Mouse (Mus musculus) c-Kit-positive CD71-positive TER-119-negative erythroid progenitor cells, embryonic 14.5 days (primary cell): ENCODE measurements around the gene Fam111a.

ENCODE experiments used
- DNase-seq: peaks from one replicate; pipeline ENCODE4 v3.0.0-alpha.2; 2013; ENCODE audit warnings: low read depth

The Fam111a gene

DNA sequence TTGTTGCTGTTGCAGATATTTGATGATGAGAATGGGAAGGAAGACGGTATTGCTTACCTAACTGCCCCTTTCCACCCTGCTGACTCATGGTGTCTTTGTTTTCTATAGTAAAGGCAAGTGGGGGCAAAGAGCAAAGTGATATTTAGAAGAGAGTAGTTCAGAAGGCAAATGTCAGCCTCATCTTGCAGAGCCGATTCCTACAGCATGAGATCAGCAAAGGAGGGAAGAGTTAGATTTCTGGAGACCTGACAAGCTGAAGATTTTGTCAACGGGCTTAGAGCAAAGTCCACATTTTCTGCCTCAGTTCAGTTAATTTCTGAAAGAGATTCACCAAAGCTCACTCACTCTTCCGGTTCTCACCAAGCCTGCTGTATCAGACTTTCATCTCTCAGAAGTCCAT, 87.6 kb downstream of the Fam111a start, which contains the start of gene Glyat:
Gene Glyat (plus strand): TSS at position 133 of the 400 bp plus-strand sequence.
- DNase-seq, result no peak

GRCm38 (mm10) chr19:12634259-12634658, 88.7 kb downstream of the Fam111a start:
- no peak for DNase-seq

- DNase-seq, result no peak
Observed at GRCm38 (mm10) chr19:12634963-12635362, 89.4 kb downstream of the Fam111a start.

DNA sequence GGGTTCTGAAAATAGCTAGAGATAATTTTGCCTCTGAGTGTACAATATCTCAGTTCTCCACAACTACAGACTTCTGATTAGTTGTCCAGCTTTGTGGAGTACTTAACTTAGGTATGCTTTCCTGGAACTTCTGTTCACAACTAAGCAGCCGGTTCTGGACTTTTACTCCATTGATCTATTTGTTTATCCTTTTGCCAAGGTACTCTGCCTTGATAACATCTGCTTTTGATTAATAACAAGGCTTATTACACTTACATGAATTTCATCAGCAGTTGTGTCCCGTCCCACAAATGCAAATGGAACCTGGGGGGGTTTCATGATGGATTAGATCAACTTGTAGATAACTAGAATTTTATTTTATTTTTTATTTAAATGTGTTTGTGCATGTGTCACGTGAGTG, 91.3 kb downstream of the Fam111a start:
- no peak for DNase-seq

GRCm38 (mm10) chr19:12638049-12638448, 92.5 kb downstream of the Fam111a start:
- no peak for DNase-seq
